Mouse (Mus musculus) v-Abl transformed pro-B cells (cell line): ENCODE measurements at regions not wholly inside any gene's neighbourhood (a gene's known extent, or its start where the extent isn't known, plus 50 kb on each side); places are given as distances from the start of the nearest gene placed in this dataset.
"Not testable (repeated sequence)": the region's sequence is repeated elsewhere in the genome, so short reads cannot be mapped to it uniquely, and the experiment has no call there.

Experiments
- in situ Hi-C, 2 experiments: fragments of 400-800 bp; cut with MboI; formaldehyde crosslinking; loops; one replicate each; pipeline ENCODE4 v1.15.1; 2025; ENCODE audit not compliant: unreplicated experiment in 2 of 2

- in situ Hi-C loops, result no loop called here
These were observed 195.6 kb upstream of the Ctso start for GRCm38 (mm10) chr3:81736838-81737237.

DNA sequence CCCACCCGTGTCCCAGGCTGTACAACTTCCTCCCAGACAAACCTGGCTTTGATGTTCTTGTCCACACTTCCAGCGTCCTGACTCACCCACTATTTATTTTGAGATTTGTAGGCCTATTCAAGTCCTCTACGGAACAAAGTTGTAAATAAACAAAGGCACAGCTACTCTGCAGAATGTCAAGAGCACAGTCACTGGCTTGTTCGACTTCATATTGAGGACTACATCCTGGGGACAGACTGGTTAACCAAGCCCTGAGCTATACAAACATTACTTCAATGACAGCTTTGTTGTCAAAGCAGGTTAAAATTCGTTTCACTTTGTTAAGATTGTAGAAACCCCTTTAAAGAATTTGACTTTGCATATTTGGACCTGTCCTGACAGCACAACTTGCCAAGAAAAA lies 190.3 kb upstream of the Ctso start:
- in situ Hi-C loops, result no loop called here

GRCm38 (mm10) chr3:81750164-81750563 lies 182.2 kb upstream of the Ctso start:
- in situ Hi-C loops, result no loop called here

GRCm38 (mm10) chr3:81752955-81753354 lies 179.4 kb upstream of the Ctso start:
- in situ Hi-C loops, result no loop called here

DNA sequence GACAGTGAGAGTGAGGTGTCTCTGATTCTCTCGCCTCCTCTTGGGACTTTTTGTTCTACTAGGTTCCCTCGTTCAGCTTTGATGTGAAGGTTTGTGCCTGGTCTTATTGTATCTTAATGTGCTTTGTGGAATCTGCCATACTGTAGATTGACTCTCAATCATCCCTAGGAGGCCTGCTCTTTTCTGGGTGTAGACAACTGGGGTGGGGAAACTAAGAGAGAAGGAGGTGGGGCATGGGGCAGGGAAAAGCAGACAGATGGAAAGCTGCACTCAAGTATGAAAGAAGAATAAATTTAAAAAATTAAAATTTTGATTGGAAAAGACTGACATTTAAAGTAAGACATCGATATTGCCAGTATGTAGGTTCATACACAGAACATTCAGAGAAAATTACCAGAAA lies 172.0 kb upstream of the Ctso start:
- in situ Hi-C loops, result no loop called here

DNA sequence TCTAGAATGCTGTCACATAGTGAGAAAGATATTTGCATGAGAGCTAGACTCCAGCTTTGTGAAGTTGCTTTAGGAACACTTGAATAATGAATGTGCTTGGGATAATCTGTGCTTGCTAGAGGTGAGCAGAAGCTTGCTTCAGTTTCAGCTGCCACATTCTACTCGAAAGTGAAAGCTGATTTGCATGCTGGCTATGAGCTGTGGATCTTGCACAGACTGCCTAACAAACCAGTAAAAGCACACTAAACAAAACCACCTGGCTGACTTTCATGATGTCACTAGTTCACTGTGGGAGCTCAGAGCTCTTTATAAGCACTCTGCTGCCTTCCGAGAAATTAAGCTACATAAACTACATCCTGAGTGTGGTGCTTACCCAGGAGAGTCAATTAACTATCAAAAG lies 171.5 kb upstream of the Ctso start:
- in situ Hi-C loops, result no loop called here

DNA sequence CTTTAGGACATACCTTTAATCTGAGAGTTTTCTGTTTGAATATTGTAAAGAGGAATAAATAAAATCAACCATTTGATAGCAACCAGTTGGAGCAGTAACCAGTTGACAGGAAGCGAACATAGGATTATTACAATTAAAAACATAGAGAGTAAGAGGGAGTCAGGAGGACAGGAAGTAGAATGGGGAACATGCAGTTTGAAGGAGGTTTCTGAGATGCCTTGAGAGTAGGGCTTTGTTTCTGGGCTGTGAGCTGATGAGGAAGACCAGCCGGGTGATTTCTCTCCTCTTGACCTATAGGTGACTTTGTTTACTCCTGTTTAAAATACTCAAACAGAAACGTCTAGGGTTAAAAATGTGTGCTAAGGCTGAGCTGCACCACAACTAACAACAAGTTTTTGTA lies 160.6 kb upstream of the Ctso start:
- in situ Hi-C loops, result no loop called here

- in situ Hi-C loops, result no loop called here
These were observed 159.4 kb upstream of the Ctso start for GRCm38 (mm10) chr3:81773012-81773411.

DNA sequence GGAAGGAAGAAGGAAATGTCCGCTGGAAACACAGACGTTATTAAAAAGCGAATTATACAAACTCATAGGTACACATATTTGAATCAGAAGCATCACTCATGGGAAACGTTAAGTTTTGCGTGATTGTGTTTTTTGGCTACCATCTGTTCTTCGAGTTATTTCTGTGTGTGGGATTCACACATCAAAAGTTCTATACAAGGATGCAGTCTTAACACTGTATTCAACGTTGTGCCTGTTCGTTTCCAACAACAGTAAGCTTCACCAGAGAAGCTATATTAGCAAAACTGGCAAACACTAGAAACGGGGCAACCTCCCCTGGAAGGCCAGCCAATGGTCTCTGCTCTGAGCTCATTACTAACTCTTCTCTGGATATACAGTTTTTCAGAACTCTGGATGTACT lies 150.3 kb upstream of the Ctso start:
- in situ Hi-C loops, result loop anchor here (5.0 to 25.0 kb wide), 5 partner anchors 745 to 1920 kb away; partner anchors contain the start of genes Pdgfc (in 1 of the 2) and Tmem144 (in 1 of the 2)

DNA sequence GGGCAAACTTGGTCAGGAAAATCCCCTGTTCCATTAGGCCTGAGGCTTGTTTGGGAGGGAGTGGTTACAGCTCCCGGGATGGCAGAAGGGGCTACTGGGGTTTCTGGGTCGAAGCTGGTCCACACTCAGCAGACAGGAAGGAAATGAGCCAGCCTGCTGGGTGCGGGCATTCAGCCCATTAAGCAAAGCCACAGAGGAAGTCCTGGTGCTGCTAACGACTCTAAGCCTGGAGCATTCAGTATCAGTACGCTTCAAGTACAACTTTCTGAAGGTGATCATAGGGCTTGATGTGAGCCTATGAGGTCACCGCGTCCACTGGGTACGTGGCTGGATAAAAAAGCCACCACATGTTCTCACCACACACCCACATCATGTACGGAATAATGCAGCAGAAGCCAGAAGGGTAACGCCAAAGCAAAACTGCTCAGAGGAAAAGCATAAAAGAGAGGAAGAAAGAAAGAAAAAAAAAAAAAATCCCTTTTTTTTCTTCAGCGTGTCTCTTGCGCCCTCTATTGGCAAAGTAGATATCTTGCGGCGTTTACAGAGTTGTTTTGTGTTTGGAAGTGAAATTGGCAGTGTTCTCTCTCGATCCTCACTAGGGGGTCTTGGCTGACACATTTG lies 149.4 kb upstream of the Ctso start:
- in situ Hi-C loops, result loop anchor here (5.0 to 25.0 kb wide), 5 partner anchors 746 to 1921 kb away; partner anchors contain the start of genes Pdgfc (in 1 of the 2) and Tmem144 (in 1 of the 2)

DNA sequence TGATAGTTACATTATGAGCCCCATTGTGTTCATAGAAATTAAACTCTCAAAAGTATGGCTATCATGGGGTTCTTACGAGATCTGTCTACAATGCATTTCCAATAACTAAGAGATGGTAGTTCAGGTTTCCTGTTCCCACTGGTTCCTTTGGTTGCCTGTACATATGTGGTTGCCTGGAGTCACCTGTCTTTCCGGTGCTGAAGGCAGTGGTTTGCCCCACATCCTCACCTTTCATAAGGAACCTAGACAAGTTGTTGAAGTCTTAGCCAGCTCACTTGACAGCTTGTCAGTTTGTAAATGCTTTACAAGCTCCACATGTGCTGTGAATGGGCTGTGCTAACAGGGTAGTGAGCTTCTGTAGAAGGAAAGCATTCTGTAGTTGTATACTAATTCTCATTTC lies 143.5 kb upstream of the Ctso start:
- in situ Hi-C loops, result loop anchor here (10.0 to 25.0 kb wide), 4 partner anchors 1704 to 1927 kb away; partner anchors contain the start of gene Tmem144 (in 1 of the 2)

- in situ Hi-C loops, result loop anchor here (10.0 to 25.0 kb wide), 4 partner anchors 1705 to 1927 kb away; partner anchors contain the start of gene Tmem144 (in 1 of the 2)
These were observed 142.7 kb upstream of the Ctso start for GRCm38 (mm10) chr3:81789664-81790063.

DNA sequence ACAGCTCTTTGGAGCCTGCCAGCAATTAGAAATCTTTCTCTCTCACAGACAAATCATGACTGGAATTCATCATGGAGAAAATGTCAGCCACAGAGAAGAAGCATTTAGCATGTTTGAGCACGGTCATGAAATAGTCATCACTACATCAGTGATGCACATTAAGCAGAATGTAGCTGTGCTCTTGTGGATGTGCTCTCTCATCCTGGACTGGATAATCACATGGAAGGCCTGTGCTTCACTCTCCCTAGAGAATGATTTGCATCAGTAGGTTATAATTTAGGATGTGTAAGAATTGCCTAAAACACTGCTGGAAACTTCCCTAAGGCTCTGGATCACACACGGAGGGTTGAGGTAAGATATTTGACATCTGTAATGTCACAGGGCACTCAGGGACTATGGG lies 130.3 kb upstream of the Ctso start:
- in situ Hi-C loops, result no loop called here

DNA sequence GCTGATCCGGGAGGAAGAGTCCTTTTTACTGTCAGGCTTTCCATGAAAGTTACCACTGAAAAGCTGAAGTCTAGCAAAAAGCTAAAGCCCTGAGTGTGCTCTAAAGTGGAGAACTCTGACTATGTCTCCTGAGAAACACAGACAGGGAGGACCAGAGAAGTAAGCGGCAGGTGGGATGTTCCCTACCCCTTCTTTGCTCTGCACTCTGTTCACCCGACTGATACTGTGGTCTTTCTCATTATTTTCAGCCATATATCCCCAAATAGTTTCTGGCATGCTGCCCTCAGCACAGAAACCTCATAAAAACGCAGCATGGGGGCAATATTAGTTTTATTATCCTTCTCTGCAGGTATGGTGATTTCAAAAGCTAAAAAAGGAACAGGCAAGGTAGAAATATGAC lies 126.7 kb upstream of the Ctso start:
- in situ Hi-C loops, result no loop called here

GRCm38 (mm10) chr3:81809604-81810003 lies 122.8 kb upstream of the Ctso start:
- in situ Hi-C loops, result no loop called here

DNA sequence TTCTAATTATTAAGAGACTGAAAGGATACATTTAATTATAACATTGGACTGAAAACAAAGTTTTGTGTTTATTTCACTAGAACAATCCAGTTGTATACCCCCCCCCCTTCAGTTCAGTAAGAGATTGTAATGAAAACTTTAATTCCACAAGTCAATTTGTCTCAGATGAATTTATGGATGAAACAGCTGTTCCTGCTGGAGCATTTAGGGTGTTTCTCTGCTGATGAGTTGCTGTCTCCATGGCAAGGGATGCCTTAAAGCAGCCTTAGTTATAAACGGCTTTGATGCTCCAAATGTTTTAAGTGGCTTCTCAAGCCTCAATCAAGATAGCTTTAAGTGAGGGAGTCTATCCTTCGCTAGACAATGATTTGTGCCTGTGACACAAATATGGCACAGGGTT lies 112.1 kb upstream of the Ctso start:
- in situ Hi-C loops, result no loop called here

DNA sequence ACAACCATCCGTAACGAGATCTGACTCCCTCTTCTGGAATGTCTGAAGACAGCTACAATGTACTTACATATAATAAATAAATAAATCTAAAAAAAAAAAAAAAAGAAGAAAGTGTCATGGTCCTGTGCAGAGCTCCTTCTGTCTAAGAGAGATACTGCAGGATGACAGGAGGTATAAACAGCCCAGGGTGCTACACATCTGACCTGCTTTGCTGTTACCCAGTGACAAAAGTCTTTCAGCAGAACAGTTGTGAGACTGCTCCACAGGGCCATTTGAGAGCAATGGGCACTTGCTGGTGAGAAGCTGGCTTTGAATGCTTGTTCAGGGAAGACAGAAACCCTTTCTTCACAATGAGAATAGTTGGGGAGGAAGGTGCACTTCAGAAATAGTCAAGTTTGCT lies 102.9 kb upstream of the Ctso start:
- in situ Hi-C loops, result no loop called here

- in situ Hi-C loops, result no loop called here
These were observed 102.3 kb upstream of the Ctso start for GRCm38 (mm10) chr3:81829966-81830599.

DNA sequence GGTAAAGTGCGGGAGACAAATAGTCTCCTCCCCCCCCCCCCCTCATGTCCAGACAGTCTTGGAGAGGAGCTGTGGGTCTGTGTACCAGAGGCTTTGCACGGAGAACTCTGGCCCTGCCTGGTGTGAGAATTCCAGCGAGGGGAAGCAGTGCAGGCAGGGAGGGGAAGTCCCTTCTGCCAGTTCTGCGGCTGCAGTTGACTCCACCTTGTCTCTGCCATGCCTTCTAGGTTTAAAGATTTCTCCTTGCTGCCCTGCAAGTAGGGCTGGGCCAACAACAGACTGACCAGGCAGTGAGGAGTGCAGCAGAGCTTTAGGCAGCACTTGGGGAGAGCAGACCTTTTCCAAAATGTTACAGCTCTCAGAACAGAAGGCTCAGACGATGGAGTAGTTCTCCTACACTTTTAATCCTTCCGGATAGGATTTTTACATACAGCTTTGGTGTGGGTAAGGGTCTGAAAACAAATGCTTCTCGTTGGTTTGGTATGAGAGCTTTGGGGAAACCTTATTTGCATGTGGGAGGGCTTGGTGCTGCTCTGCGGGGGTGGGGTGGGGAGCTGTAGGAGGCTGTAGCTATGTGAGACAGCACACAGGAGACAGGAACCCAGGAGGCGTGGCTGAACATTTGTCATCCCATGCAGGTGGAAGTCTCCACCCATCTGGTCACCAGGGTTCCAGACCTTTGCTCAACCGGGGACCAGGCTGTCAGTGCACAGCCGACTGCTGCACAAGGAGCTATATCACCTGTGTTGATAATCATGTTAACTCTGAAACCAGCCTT lies 96.8 kb upstream of the Ctso start:
- in situ Hi-C loops, result no loop called here

GRCm38 (mm10) chr3:81836478-81836877 lies 95.9 kb upstream of the Ctso start:
- in situ Hi-C loops, result no loop called here

- in situ Hi-C loops, result not testable (repeated sequence)
These were observed 94.3 kb upstream of the Ctso start for GRCm38 (mm10) chr3:81838121-81838520.
